Mouse (Mus musculus): Measurements from ENCODE around the gene Ccno. TPM values are rescaled to one million over a fixed set of nuclear protein-coding genes. Genes with fewer than 3 reads are reported as not detected.

Ccno gene
- total RNA-seq (2021) = 0.33 and 0.67 TPM in 2 replicates
- long read RNA-seq, partial matches to known transcripts = 0 of 1 reads
- long read RNA-seq, other reads (novel, unspliced or antisense) = 0 of 1 reads

GRCm38 (mm10) chr13:112987532-112987943 lies at the start of gene Ccno:
TSS of gene Ccno (plus strand) at chr13:112987802.
- peak; percentile 97 for DNase-seq

- no peak for DNase-seq
These were observed 49.5 kb upstream of the Ccno start for GRCm38 (mm10) chr13:112938130-112938529.

- no peak for DNase-seq
These were observed 45.7 kb upstream of the Ccno start for GRCm38 (mm10) chr13:112941879-112942330.

- no peak for DNase-seq
These were observed 42.3 kb upstream of the Ccno start for GRCm38 (mm10) chr13:112945312-112945711.

- DNase-seq = no peak
These were observed 41.7 kb upstream of the Ccno start for GRCm38 (mm10) chr13:112945900-112946299.

GRCm38 (mm10) chr13:112954067-112954466 lies 33.5 kb upstream of the Ccno start:
- DNase-seq = no peak

GRCm38 (mm10) chr13:112963081-112963480 lies 24.5 kb upstream of the Ccno start:
- no peak for DNase-seq

GRCm38 (mm10) chr13:112964421-112964820 lies 23.2 kb upstream of the Ccno start:
- DNase-seq = no peak

GRCm38 (mm10) chr13:112967267-112967666 lies 20.3 kb upstream of the Ccno start:
- DNase-seq = no peak

GRCm38 (mm10) chr13:112976720-112977119 lies 10.9 kb upstream of the Ccno start:
- no peak for DNase-seq

GRCm38 (mm10) chr13:112985605-112986450 lies 1.8 kb upstream of the Ccno start:
- DNase-seq = no peak

- DNase-seq = no peak
These were observed 1.1 kb upstream of the Ccno start for GRCm38 (mm10) chr13:112986451-112986950.

- peak; percentile 45 for DNase-seq
These were observed 389 bp downstream of the Ccno start for GRCm38 (mm10) chr13:112987991-112988390.

GRCm38 (mm10) chr13:112988866-112989265 lies 1.3 kb downstream of the Ccno start:
- no peak for DNase-seq

GRCm38 (mm10) chr13:112989541-112989940 lies 1.9 kb downstream of the Ccno start:
- DNase-seq = peak; percentile 5

GRCm38 (mm10) chr13:112990346-112990745 lies 2.7 kb downstream of the Ccno start:
- DNase-seq = no peak

- DNase-seq = peak; percentile 46
These were observed 6.0 kb downstream of the Ccno start, which contains the start of gene Mcidas for GRCm38 (mm10) chr13:112993531-112994152. TSS of gene Mcidas (plus strand) at chr13:112993845.

GRCm38 (mm10) chr13:112994191-112994590 lies 6.6 kb downstream of the Ccno start:
- DNase-seq = peak; percentile 66

- DNase-seq = no peak
These were observed 8.8 kb downstream of the Ccno start for GRCm38 (mm10) chr13:112996407-112996806.

GRCm38 (mm10) chr13:112997369-112997768 lies 9.8 kb downstream of the Ccno start:
- DNase-seq = no peak

- DNase-seq = peak; percentile 42
These were observed 11.0 kb downstream of the Ccno start for GRCm38 (mm10) chr13:112998427-112999201.

- DNase-seq = no peak
These were observed 12.5 kb downstream of the Ccno start for GRCm38 (mm10) chr13:113000090-113000489.

Data from adrenal gland, postnatal 25 days (tissue).